Mouse (Mus musculus) brain, embryonic 14.5 days (tissue): ENCODE measurements around the gene Evi2a. TPM values are rescaled to one million over a fixed set of nuclear protein-coding genes. Genes with fewer than 3 reads are reported as not detected.
A peak's percentile ranks its signal among the peaks of the same experiment; 100 is the strongest.

Source experiments
- DNase-seq: peaks from one replicate; pipeline ENCODE4 v3.0.0-alpha.2; 2011; ENCODE audit warnings: low read depth
- CTCF ChIP-seq: fragments of 200-500 bp; IDR thresholded peaks from 2 replicates; pipeline ENCODE4 v1.5.1; 2012; ENCODE audit warnings: inconsistent platforms, mild to moderate bottlenecking, moderate library complexity, borderline replicate concordance; ENCODE audit not compliant: insufficient read depth, insufficient read length; ENCODE audit errors: extremely low read depth
- POLR2A ChIP-seq: fragments of 200-500 bp; IDR thresholded peaks from 2 replicates; pipeline ENCODE4 v1.6.1; 2012; ENCODE audit warnings: mild to moderate bottlenecking, inconsistent platforms, borderline replicate concordance; ENCODE audit not compliant: poor library complexity, insufficient read depth, insufficient read length, severe bottlenecking; ENCODE audit errors: extremely low read depth
- polyA plus RNA-seq: library from polyadenylated mRNA; depleted of rRNA; stranded (reverse); fragments of >200 nt; gene quantifications from 2 replicates; pipeline ENCODE4 v1.2.3, GENCODE M21; 2012

Evi2a gene
- polyA plus RNA-seq, 1 experiment = 2.4 TPM

DNA sequence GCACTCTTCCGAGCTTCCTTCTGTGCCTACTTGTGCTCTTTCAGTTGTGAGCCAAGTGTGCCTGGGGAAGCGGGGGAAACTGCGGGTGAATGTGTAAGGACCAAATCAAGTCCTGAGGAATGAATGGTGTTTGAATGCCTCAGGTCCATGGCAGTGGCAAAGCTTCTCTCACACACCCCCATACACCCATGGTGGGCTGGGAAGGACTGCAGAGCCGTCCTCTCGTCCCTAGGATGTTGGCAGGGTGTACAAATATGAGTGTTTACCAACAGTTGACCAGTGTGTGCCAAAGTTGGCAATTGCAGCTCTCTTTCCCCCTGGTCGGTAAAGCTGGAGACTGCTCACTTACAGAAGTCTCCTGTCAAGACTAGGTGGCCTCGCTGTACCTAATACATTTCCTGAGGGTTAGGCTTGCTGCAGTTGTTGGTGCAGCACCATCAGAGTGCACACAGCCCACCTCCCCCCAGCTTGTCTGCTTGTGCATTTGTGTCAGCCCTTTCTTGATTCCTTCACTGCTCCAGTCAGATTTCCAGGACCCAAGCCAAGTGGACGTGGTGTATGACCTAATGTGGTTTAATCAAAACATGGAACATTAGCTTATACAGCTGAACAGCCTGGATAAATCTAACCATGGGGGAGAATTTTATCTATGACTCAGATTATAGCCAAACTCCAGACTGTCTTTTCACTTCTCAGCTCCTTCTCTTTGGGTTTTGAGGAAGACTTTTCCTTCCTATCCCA, 3.7 kb upstream of the Evi2a start:
- peak; percentile 44 for DNase-seq
- TF ChIP-seq CTCF = no peak
- no peak for TF ChIP-seq POLR2A

DNA sequence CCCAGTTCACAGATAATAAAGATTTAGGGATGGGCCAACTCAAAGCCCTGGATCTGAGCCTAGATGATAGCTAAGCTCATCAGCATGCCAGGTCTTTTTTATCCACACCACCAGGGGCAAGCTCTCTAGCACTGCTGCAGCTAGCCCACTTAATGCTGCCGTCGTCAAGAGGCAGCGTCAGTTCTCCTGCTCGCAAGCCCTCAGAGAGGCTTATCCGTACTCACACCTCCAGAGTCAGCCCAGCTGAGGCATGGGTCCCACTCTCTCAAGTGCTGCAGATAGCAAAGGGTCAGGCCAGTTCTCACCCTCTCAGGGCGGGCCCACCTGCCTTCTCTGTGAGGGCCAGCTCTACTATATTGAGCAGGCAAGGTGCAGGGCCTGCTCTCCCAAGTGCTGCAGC, 2.9 kb upstream of the Evi2a start:
- no peak for TF ChIP-seq CTCF

DNA sequence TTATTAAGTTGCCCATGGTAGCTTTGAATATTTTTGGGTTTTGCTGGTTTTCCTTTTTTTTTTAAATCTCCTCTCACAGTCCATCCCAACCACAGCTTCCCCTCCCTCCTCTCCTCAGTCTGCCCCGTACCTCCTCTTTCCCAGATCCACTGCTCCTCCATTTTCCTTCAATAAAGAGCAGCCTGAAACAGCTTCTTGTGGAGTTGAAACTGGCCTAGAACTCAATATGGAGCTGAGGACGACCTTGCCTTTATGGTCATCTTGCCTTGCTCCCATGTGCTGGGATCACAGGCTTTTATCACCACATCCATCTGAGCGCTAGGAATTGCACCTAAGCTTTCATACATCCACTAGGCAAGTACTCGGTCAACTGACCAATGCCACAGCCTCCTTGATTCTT, 1.1 kb upstream of the Evi2a start:
- DNase-seq = no peak
- TF ChIP-seq CTCF = no peak
- no peak for TF ChIP-seq POLR2A

More for the DNA sequence above, 2.9 kb upstream of the Evi2a start:
- peak; percentile 6 for DNase-seq

DNA sequence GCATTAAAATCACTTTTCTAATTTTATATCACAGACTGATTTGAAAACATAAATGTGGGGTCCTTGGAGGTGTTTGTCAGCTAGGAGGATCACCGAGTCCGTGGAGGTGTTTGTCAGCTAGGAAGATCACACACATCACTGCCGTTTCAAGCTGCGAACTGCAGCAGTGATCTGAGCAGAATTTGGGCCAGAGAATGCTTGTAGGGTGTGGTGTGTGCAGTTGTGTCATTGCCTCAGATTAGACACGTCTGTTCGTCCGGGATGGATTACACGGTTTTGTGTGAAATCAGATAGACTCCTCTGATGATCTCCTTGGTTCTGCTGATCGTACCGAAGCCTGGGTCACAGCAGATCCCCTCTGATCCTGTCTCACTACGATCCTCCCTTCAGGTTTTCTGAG, 365 bp upstream of the Evi2a start:
- DNase-seq = no peak

DNA sequence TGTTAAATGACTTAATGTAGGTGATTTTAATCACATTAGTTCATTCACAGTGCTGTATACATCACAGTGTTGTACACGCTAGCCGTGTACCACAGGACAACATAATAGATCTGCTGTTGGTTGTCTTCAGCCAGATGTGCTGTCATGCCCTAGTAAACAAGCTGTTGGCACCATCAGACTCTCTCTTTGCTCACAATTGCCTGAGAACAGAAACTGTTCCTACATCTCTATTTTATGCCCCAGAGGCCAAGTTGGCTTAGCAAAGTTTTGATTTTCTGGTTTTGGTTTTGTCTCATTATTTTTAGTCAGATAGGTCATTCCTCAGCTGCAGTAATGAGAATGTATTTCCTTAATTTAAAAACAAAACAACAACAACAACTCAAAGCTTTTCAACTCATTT, 673 bp downstream of the Evi2a start:
- DNase-seq = no peak
- TF ChIP-seq POLR2A (no peak), CTCF (no peak)

More for the DNA sequence above, 365 bp upstream of the Evi2a start:
- TF ChIP-seq CTCF (no peak), POLR2A (no peak)

DNA sequence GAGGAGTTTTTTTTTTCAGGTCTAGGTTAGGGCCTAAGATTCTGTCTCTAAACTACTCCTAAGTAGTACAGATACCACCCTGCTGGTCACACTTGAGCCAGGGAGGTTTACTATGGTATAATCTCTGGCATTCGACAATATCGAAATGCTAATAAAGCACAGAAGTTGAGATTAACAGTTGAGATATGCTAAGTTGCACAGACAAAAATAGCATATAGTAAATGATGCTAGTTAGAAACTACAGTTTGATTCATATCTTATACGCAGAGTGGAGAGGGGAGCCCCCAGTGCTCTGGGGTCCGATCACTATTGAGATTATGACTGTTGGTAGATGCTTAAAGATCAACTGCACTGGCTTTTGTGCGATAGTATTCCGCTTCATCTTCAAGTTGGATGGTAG, 1.2 kb downstream of the Evi2a start:
- TF ChIP-seq CTCF (no peak), POLR2A (no peak)
- no peak for DNase-seq

DNA sequence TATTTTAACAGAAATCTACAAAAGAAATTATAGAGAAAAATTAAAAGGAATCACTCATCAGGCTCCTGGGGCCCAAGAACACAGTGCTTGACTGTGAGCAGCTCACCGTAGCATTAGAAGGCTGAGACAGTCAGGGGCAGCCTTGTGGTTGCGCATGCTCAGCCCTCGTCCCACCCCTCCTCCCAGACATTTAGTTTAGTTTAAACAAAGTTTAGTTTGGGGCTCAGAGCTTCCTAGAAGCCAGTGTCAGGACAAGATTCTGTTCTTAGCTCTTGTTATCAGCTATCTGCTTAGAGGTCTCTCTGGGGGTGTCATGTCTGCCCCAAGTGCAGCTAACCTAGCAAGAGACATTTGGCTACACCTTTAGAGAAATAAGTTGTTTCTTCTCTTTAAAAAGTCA, 1.8 kb downstream of the Evi2a start:
- TF ChIP-seq CTCF (no peak), POLR2A (no peak)
- no peak for DNase-seq

DNA sequence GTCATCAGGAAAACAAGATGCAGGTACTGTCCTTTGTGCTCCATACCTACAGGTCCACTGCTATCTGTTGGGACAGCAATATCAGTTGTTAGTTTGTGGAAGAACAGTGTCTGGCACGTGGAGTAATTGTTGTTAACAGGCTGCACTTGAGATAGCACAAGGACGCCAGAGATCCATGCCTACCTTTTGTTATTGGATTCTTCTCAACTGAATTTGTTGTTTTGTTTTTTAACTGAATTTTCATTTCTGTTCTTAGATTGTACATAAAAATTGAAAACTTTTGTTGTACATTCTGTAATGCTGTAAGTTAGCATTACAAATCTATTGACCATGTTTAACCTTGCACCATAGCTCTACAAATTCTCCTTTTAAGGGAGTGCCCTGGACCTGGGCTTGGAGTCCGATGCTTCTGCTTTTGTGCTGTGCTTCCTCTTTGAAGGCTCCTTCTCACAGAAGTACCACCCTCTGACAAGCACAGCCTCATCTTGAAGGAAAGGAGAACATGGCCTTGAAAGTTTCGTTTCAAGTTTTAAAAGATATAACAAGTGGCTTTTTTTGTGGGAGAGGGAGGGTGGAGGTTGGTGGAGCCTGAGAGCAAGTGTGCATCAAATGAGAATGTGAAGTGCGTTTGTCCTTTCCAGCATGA, 2.5 kb downstream of the Evi2a start:
- no peak for TF ChIP-seq CTCF
- TF ChIP-seq POLR2A = no peak
- DNase-seq = no peak

DNA sequence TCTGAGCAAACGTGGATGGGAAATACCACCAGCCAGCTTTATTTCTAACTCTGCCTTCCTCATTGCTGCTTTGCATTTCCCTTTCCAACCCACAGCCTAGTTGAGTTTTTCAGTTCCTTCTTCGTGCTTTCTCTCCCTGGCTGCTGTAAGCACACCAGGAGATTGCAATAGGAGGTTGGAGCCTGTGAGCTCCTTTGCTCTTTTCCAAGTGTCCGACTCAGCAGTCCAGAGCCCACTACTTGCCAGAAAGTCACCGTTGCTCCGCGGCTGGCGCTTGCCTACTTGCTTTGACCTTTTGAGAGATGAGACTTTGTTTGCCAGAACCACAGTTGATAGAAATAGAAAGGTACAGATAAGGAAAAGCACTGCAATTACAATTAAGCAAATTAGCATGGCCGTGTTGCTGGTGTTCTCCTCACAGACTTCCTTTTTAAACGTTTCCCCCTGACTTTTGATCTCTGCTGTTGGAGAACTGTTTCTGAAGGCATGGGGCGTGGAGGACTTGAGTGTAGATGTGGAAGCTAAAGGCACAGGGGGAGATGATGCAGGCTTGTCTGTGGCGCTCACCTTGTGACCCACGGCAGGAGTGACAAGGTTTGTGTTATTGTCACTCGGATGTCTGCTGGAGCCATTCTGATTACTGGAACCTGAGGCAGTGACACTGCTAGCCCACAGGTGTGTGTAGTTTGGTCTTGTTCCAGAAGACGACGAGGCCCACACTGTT, 3.2 kb downstream of the Evi2a start:
- TF ChIP-seq CTCF (no peak), POLR2A (no peak)
- DNase-seq = peak; percentile 5

DNA sequence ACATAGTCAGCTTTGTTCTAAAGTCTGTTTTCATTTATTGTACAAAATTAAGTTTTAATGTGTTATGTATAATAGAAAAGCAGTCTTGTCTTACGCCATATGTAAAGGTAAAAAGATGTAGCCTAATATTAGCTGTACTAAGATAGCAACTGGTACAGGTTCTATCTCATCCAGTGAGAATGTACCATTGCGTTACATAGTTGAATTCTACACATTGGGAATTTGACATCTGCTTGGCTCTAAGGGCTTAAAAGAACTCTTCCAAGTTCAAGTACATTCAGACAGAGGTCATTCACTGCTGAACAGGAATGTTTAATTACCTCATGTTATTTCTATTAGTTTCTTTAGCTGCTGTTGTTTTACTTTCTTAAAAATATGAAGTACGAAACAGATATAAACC, 3.9 kb downstream of the Evi2a start:
- DNase-seq = no peak
- TF ChIP-seq CTCF = no peak
- TF ChIP-seq POLR2A = no peak

DNA sequence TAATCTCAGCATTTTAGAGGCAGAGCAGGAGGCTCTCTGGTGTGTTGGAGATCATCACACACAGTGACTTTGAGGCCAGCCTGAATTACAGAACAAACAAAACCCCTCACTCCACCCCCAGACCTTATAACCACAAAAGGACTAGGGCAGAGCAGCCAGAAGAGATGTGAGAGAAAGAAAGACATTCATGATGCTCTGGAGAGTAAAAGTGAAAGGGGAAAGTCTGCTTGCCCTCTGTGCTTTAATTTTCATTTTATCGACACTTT, 6.2 kb downstream of the Evi2a start:
- DNase-seq = no peak
- no peak for TF ChIP-seq CTCF
- TF ChIP-seq POLR2A = no peak
